Mouse (Mus musculus) T-cell, adult 2 months (primary cell): ENCODE measurements around the gene Rnase4.

Experiments
- DNase-seq: peaks from one replicate; pipeline ENCODE4 v3.0.0; 2022; ENCODE audit warnings: low spot score

Rnase4 gene

GRCm38 (mm10) chr14:51129624-51129975 lies 38.7 kb downstream of the Rnase4 start:
- DNase-seq, result no peak

DNA sequence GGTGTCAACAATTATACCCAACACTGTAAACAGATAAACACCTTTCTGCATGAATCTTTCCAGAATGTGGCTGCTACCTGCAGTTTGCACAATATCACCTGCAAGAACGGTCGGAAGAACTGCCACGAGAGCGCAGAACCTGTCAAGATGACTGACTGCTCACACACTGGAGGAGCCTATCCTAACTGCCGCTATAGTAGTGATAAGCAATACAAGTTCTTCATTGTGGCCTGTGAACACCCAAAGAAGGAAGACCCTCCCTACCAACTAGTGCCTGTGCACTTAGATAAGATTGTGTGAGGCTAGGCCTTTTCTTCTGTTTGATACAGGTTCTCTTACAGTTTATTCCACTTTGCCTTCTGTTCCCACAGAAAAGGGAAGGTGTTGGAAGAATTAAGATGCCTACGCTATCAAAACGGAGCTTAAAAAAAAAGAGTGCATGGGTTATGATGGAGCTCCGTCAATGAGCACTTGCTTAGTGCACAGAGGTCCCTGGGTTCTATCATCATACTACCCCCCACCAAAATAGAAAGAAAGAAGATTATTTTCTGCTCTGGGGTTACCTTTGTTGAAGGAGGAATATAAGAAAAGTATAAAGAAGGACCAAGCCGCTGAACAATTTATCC lies 39.6 kb downstream of the Rnase4 start:
- no peak for DNase-seq

- no peak for DNase-seq
Observed at GRCm38 (mm10) chr14:51131086-51131815, 40.4 kb downstream of the Rnase4 start.

- no peak for DNase-seq
Observed at GRCm38 (mm10) chr14:51132372-51132771, 41.5 kb downstream of the Rnase4 start.

- no peak for DNase-seq
Observed at GRCm38 (mm10) chr14:51140342-51140741, 49.5 kb downstream of the Rnase4 start.

GRCm38 (mm10) chr14:51142119-51142518 lies 51.2 kb downstream of the Rnase4 start:
- DNase-seq, result no peak

DNA sequence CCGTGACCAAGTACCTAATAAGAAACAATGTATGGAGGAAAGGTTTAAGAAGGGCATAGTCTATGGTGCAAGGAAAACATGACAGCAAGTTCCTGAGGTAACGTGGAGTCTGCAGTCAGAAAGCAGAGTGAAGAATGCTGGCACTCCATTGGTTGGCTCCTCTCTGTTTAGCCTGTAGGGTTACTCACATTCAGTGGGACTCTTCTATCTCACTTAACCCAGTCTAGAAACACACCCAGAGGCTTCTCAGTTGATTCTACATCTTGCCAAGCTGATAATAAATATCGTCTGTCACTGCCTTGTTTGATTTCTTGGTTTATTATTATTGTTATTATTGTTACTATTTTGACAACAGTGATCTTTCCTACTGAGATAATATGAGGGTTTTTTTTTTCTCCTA lies 51.7 kb downstream of the Rnase4 start:
- no peak for DNase-seq

- no peak for DNase-seq
Observed at GRCm38 (mm10) chr14:51143287-51143686, 52.4 kb downstream of the Rnase4 start.

- DNase-seq, result no peak
Observed at GRCm38 (mm10) chr14:51143937-51144336, 53.1 kb downstream of the Rnase4 start.

DNA sequence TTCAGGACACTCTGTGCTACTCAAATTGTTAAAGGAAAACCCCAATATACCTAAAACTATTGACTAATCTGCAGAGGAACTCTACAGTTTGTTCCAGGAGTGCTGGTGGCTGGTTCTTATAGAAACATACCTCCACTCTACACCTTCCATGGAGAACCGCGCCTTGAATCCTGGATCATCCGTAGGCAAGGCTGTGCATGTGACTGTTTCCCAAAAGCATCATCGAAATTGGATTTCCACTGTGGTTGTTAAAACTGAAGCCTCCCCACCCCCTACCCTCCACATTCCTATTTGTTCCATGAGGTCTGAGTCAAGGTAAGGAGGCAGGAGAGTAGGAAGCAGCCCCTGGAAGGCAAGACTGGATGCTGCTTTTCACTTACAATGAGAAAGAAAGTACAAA lies 53.6 kb downstream of the Rnase4 start:
- DNase-seq, result no peak

- DNase-seq, result no peak
Observed at GRCm38 (mm10) chr14:51145521-51145920, 54.6 kb downstream of the Rnase4 start.

DNA sequence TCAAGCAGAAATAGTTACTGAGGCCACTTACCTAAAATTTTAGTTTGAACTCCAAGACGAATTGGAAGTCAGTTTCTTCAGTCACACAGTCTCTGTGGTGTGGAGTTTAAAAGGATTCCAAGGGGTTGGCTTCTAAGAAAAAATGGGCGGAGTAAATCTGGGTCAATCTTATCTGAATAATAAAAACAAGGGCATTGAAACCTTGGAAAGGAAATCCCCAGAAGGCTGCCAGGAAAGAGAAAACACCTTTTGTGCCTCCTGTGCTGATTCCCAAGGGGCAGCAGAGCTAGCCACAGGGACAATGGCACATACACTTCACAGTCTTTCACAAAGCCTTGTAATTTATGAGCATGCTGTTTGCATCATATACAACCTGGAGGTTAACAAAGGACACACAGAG lies 55.8 kb downstream of the Rnase4 start, which contains the start of gene Rnase1:
Gene Rnase1, minus strand, starts transcription at position 101 of the 400 bp plus-strand sequence.
- DNase-seq, result no peak

GRCm38 (mm10) chr14:51148006-51148405 lies 57.1 kb downstream of the Rnase4 start:
- DNase-seq, result no peak

DNA sequence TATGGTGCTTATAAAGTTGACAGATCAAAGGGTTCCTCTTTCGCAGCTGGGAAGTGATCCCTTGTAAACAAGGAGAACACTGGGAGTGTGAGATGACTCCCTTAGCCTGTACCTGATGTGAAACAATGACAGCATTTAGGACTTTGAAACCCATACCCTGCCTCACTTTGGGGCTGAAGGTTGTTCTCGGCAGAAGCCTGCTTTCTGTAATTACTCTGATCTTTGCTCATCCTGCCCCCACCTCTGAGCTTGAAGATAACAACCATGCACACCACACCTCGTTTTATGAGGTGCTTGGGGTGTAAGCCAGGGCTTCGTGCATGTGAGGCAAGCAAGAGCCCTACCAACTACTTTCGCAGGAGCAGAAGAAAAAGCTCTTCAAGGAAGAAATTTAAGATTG lies 58.3 kb downstream of the Rnase4 start:
- no peak for DNase-seq

- DNase-seq, result no peak
Observed at GRCm38 (mm10) chr14:51150206-51150831, 59.4 kb downstream of the Rnase4 start.

DNA sequence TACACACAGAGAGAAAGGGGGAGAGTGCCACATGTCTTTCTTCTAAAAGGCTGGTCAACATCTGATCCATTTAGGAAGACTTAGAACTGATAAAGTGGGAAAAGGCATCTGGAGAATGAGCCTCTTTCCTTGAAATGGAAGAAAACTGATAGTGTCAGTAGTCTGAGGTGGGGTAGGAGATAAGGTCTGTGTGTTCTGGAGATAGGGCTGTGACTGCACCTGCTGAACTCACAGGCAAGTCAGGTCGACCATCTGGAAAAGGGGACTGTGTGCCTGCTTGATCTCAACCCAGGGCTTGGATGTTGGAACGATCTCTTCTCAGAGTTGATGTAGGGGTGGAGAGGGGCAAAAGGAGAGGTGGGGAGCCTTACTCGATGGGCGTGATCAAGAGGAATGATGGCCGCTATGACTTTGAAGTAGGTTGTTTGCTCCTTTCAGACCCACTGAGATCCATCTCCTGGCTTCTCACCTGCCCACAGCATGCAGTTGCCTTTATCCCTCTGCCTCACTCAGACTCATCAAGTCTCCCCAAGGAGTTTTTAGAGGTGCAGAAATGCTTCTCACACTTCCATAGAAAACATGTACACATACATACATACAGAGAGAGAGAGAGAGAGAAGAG lies 61.5 kb downstream of the Rnase4 start:
- DNase-seq, result no peak
